Comparison of ENCODE assay signal across 9 mouse cellular contexts in the genomic region with DNA sequence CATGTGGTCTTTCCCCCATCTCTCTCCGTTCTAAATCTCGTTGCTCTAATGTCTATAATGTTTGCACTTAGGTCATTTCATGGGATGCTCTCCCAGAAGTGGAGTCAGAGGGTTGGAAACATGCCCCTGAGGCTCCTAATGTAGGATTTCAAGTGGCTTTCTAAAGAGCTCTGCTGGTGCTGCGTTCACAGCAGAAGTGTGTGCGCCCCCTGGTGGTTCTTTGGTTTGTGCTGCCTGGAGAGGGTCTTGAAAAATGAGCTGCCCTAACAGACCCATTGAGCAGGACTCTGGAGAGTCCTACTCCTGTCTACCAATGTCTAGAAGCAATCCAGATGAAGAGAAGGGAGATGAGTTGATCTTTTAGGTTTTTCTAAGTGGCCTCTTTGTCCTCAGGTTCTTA. TPM values are rescaled to one million over a fixed set of nuclear protein-coding genes. Genes with fewer than 3 reads are reported as not detected.
DNase-seq lines count a peak whose midpoint lies in the region; ATAC-seq lines count a peak whose summit lies in the region.
"Had no signal": no experiment of that assay in that cellular context is flagged by ENCODE, and none has a peak within 500 bp of the region (broad histone marks: within the 10 kb centered on the region; RNA-seq: fewer than 3 reads in every experiment).

No protein-coding gene starts in this region.

- H3K4me1 ChIP-seq in embryonic facial prominence, embryonic 10.5 days: peaks cover 13% of the 10 kb centered on the region
- peaks cover 24% of the 10 kb centered on the region for H3K4me1 ChIP-seq in midbrain, embryonic 14.5 days (ENCODE audit: control insufficient read depth, insufficient read depth, low read length)

- no peak for ATAC-seq in cerebellum, adult (ENCODE audit: insufficient number of reproducible peaks, low FRiP score, low TSS enrichment)
- no peak for ATAC-seq in midbrain, embryonic 14.5 days (ENCODE audit: low FRiP score, low TSS enrichment)

- peaks cover 7% of the 10 kb centered on the region for H3K27me3 ChIP-seq in embryonic facial prominence, embryonic 10.5 days (replicated peaks; ENCODE audit: low read depth, poor library complexity, severe bottlenecking)
- H3K27me3 ChIP-seq in midbrain, embryonic 14.5 days (ENCODE audit: control insufficient read depth, insufficient read depth, low read length): no peaks in the 10 kb centered on the region

- peak; percentile 26 for DNase-seq in cerebellum, adult 11 months
- DNase-seq in adrenal gland, postnatal 10 days: peak; percentile 90
- peak; percentile 89 for DNase-seq in embryonic facial prominence, embryonic 10.5 days (ENCODE audit: low spot score)
- peak; percentile 80 to 86 for DNase-seq in heart, postnatal 14 days
- peak; percentile 64 to 87 for DNase-seq in left cerebral cortex, postnatal 10 days (ENCODE audit: extremely low spot score in 1 of 2, low spot score in 2 of 2)
- DNase-seq in midbrain, embryonic 14.5 days: peak; percentile 93
- DNase-seq in spleen, postnatal 36 days (ENCODE audit: low spot score in 2 of 2): peak; percentile 38 to 50

- no peak overlapping the region for H3K4me3 ChIP-seq in embryonic facial prominence, embryonic 10.5 days
- no peak overlapping the region for H3K4me3 ChIP-seq in midbrain, embryonic 14.5 days (replicated peaks; ENCODE audit: low read depth, low read length)
- H3K4me3 ChIP-seq: megakaryocyte, embryonic 14.5 days had no signal

- H3K9ac ChIP-seq in midbrain, embryonic 14.5 days (replicated peaks; ENCODE audit: low read length): no peak overlapping the region

- no peaks in the 10 kb centered on the region for H3K9me3 ChIP-seq in embryonic facial prominence, embryonic 10.5 days
- no peaks in the 10 kb centered on the region for H3K9me3 ChIP-seq in midbrain, embryonic 14.5 days (ENCODE audit: control insufficient read depth, low read length)
- H3K9me3 ChIP-seq: megakaryocyte, embryonic 14.5 days had no signal

- no peak overlapping the region for H3K27ac ChIP-seq in embryonic facial prominence, embryonic 10.5 days (replicated peaks)
- H3K27ac ChIP-seq in midbrain, embryonic 14.5 days (replicated peaks; ENCODE audit: low read depth, low read length): no peak overlapping the region

- H3K4me2 ChIP-seq in midbrain, embryonic 14.5 days (ENCODE audit: low read length): no peak overlapping the region

- WGBS in embryonic facial prominence, embryonic 10.5 days: 5% methylated on average over 4 of the region's 4 CpGs
- WGBS in midbrain, embryonic 14.5 days: 5% methylated on average over 4 of the region's 4 CpGs

- no peaks in the 10 kb centered on the region for H3K36me3 ChIP-seq in embryonic facial prominence, embryonic 10.5 days (replicated peaks)
- no peaks in the 10 kb centered on the region for H3K36me3 ChIP-seq in midbrain, embryonic 14.5 days (ENCODE audit: control insufficient read depth, insufficient read depth, low read length)

- intact Hi-C loops in heart, postnatal 14 days (cut with DNase I): loop anchor here (1.0 to 5.0 kb wide), 2 partner anchors 53 to 152 kb away; no protein-coding TSS in a partner anchor
- intact Hi-C loops in left cerebral cortex, postnatal 10 days (cut with DNase I): loop anchor here (2.0 kb wide), 1 partner anchor 53 kb away; no protein-coding TSS in a partner anchor

RNA-seq across cellular contexts. Expression of a gene that starts 41.8 kb away (rescaled TPM):
- not detected for total RNA-seq in adrenal gland, postnatal 10 days (2021)
- not detected in 2 replicates for polyA plus RNA-seq in embryonic facial prominence, embryonic 10.5 days (2016; fragmentation: Nextera tagmentation; extraction: Ambion mirVana)
- total RNA-seq in heart, postnatal 14 days (2021): not detected
- not detected for total RNA-seq in left cerebral cortex, postnatal 10 days (2021)
- not detected in 2 replicates for polyA plus RNA-seq in midbrain, embryonic 14.5 days (2014; fragmentation: Nextera tagmentation; extraction: Ambion mirVana)

RNA-seq across cellular contexts. Expression of a gene that starts 55.5 kb away (rescaled TPM):
- total RNA-seq in adrenal gland, postnatal 10 days (2021): not detected
- polyA plus RNA-seq in embryonic facial prominence, embryonic 10.5 days (2016; fragmentation: Nextera tagmentation; extraction: Ambion mirVana): not detected in 2 replicates
- total RNA-seq in heart, postnatal 14 days (2021): not detected
- not detected for total RNA-seq in left cerebral cortex, postnatal 10 days (2021)
- not detected in 2 replicates for polyA plus RNA-seq in midbrain, embryonic 14.5 days (2014; fragmentation: Nextera tagmentation; extraction: Ambion mirVana)

Comparison
In these comparisons a context has a peak if more than half of its experiments do, and no peak if none do; other contexts are left out.
1. DNase-seq: peak in every context shown above with its lines; median percentile 93 in midbrain, embryonic 14.5 days; 90 in adrenal gland, postnatal 10 days; 89 in embryonic facial prominence, embryonic 10.5 days; 83 in heart, postnatal 14 days; 76 in left cerebral cortex, postnatal 10 days; 44 in spleen, postnatal 36 days; 26 in cerebellum, adult 11 months.